Mouse (Mus musculus) left cerebral cortex, adult 9 months (tissue): Measurements from ENCODE around the gene Psmb4.
"Not testable (repeated sequence)": the region's sequence is repeated elsewhere in the genome, so short reads cannot be mapped to it uniquely, and the experiment has no call there.

Experiments
- DNase-seq, 2 experiments: peaks; one replicate each; pipeline ENCODE4 v3.0.0; 2022; ENCODE audit warnings: low spot score in 2 of 2

Gene Psmb4

GRCm38 (mm10) chr3:94906482-94906881, 19.7 kb upstream of the Psmb4 start:
- no peak for DNase-seq

GRCm38 (mm10) chr3:94904759-94905158, 18.0 kb upstream of the Psmb4 start:
- not testable (repeated sequence) for DNase-seq

GRCm38 (mm10) chr3:94902747-94903146, 16.0 kb upstream of the Psmb4 start:
- peak in 1 of 2 experiments; percentile 75 for DNase-seq

- no peak for DNase-seq
Measured at GRCm38 (mm10) chr3:94894076-94894475, 7.3 kb upstream of the Psmb4 start.

DNA sequence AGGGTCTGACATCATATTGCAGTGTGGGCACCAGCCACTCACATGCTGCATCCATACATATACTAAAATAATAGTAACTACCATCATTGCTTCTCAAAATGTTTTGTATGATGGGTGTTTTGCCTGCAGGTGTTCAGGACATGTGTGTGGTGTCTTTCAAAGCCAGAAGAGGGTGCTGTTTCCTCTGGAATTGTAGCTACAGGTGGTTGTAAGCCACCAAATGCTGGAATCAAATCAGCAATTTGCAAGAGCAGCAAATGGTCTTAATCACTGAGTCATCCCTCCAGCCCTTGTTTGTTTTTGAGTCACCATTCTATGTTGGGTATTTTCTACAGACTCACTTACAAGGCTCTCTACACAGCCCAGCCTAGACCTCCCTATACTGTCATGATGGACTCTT, 1.8 kb upstream of the Psmb4 start:
- DNase-seq = no peak

GRCm38 (mm10) chr3:94882579-94882978, 4.2 kb downstream of the Psmb4 start:
- DNase-seq = no peak

- no peak for DNase-seq
Measured at GRCm38 (mm10) chr3:94881840-94882239, 4.9 kb downstream of the Psmb4 start.

DNA sequence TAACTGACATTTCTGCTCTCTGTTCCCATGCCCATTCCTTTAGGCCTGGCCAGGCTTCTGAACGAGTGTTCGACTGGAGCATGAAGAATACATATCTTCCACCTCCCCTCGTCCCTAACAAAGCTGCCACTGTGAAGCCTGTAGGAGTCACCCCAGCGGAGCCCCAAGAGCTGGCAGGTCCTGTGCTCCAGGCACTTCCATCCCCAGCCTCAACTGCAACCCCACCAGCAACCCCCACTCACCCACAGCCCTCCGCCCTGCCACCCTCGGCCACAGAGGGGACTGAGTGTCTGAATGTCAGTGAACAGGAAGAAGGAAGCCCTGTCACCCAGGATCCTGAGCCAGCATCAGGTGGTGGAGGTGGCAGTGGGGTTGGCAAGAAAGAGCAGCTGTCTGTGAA, 8.1 kb downstream of the Psmb4 start:
- no peak for DNase-seq

DNA sequence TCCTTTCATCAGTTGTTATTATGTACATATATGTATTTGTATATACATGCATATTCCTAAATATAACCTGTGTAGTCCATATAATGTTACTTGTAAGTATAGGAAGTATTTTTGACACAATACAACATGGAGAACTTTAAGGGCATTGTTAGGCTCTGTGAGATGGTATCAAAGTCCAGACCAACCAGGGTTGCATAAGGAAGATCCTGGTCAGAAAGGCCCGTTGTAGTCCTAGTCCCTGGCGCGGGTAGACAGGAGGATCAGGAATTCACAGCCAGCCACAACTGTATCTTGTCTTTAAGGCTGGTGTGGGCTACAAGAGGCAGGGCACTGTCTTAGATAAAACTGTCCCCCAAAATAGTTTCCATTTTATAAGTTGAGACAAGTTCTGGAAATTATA, 17.8 kb downstream of the Psmb4 start:
- DNase-seq = no peak

DNA sequence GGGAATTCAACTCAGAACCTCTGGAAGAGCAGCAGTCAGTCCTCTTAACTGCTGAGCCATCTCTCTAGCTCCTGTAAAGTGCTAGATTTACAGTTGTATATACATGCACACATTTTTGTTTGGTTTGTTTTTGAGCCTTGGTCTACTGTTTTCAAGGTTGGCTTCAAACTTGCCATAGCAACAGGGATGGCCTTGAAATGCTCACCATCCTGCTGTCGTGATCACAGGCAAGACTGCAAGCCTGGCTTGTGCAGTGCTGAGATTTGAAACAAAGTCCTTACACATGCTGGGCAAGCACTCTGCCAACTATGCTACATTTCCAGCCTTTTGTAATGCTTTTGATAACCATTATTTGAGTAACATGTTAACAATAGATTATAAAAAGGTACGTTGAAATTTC, 27.3 kb downstream of the Psmb4 start:
- no peak for DNase-seq

- no peak for DNase-seq
Measured at GRCm38 (mm10) chr3:94852215-94852614, 34.5 kb downstream of the Psmb4 start.

DNA sequence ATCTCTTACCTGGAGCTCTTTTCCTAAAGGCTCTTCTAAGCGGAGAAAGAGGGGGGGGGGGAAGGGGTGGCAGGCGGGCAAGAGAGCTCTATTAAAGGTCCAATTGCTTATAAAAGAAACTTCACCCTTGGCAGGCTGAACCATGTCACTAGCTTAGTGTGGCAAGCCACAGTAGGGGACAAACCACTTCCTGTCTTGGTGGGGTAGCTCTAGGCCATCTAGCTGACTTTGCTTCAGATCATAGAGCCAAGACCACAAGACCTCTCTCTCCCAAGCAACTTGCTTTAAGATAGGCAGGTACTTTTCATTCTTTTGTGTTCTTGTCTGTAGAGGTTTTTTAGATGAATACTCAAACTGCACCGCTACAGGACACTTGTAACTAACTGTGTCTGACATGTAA, 35.0 kb downstream of the Psmb4 start:
- DNase-seq = no peak

GRCm38 (mm10) chr3:94849338-94849737, 37.4 kb downstream of the Psmb4 start:
- peak in 1 of 2 experiments; percentile 74 for DNase-seq

DNA sequence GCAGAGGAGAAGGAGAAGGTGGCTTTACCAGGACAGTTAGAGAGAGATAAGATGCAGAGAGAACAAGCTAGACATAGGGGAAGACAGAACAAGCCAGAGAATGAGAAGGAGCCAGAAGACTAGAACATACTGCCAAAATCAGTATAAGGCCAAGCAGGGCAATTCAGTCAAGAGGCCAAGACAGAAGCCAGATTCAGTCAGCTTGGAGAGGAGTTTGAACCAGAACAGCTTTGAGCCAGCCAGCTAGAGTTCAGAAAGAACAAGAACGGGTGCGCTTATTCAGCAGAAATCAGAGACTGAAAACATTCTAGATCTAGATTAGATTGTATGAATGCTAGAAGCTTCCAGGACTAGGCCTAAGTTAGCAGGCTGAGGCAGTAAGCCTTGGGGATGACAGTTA, 39.4 kb downstream of the Psmb4 start:
- DNase-seq = no peak

DNA sequence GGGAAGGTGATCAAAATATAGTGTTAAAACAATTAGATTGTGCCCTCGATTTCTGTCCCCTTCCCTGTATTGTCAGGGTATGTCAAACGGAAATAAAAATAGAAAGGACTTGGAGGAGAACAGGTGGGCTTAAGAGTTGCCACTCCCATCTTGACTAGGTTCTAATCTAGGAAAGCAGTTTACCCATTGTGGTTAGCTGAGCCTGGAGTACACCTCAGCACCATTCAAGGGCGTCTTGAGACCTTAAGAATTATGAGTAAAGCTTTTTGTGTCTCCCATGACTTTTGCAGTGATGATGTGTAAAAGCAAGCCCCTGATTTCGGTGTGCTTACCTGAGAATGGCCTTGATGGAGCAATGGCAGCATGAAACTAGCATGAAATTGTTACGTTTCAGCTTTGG, 47.7 kb downstream of the Psmb4 start:
- DNase-seq = no peak

- DNase-seq = no peak
Measured at GRCm38 (mm10) chr3:94838631-94839030, 48.1 kb downstream of the Psmb4 start.

GRCm38 (mm10) chr3:94837959-94838496, 48.7 kb downstream of the Psmb4 start:
- peak; percentile 83 to 91 for DNase-seq

- peak; percentile 90 to 97 for DNase-seq
Measured at GRCm38 (mm10) chr3:94837183-94837890, 49.4 kb downstream of the Psmb4 start, which contains the start of gene Pogz. Pogz (plus strand) TSS chr3:94837567.

DNA sequence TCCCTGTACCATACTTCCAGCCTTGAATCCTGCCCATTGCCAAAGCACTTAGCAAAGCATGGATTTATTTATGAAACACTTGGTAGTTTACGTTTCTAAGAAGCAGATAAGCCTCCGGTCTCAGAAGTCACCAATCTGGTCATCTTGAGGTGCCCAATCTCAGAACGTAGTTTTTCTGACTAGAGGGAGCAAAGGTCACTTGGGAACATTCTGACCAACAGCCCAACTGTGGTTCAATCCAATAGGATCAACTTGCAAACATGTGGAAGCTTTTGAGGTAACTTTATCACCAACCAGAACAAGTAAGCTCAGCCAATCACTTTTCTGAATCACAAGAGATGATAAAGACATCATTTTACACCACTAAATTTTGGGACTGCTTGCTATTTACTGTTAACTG, 51.4 kb downstream of the Psmb4 start:
- DNase-seq = no peak
